Mouse (Mus musculus): ENCODE results near the gene Tenm2. TPM values are rescaled to one million over a fixed set of nuclear protein-coding genes. Genes with fewer than 3 reads are reported as not detected.

Gene Tenm2
- polyA plus RNA-seq, 1 experiment from 2014 or later, result 2.8 TPM

- no peaks in the 10 kb centered on the region for H3K4me1 ChIP-seq (ENCODE audit: control insufficient read depth, insufficient read depth, low read length)
- ATAC-seq (ENCODE audit: insufficient number of reproducible peaks, insufficient read depth, low FRiP score, low read depth), result no peak
- no peak overlapping the region for H3K4me3 ChIP-seq (ENCODE audit: low read depth, low read length)
- H3K36me3 ChIP-seq (ENCODE audit: control insufficient read depth, insufficient read depth, low read length), result no peaks in the 10 kb centered on the region
- H3K4me2 ChIP-seq (replicated peaks; ENCODE audit: low read depth, low read length), result no peak overlapping the region
- H3K9ac ChIP-seq (replicated peaks; ENCODE audit: low read depth, low read length), result no peak overlapping the region
- H3K9me3 ChIP-seq (ENCODE audit: control insufficient read depth, low read depth, low read length), result no peaks in the 10 kb centered on the region
- no peak overlapping the region for H3K27ac ChIP-seq (ENCODE audit: low read length)
- 86% methylated on average over 14 of the region's 14 CpGs for WGBS
- no peaks in the 10 kb centered on the region for H3K27me3 ChIP-seq (ENCODE audit: control insufficient read depth, insufficient read depth, low read length)
These were observed 1139.5 kb downstream of the Tenm2 start for GRCm38 (mm10) chr11:36096219-36096618.

GRCm38 (mm10) chr11:36090210-36090609 is 1145.6 kb downstream of the Tenm2 start:
- H3K36me3 ChIP-seq (ENCODE audit: control insufficient read depth, insufficient read depth, low read length), result no peaks in the 10 kb centered on the region
- no peak overlapping the region for H3K4me2 ChIP-seq (replicated peaks; ENCODE audit: low read depth, low read length)
- no peak overlapping the region for H3K9ac ChIP-seq (replicated peaks; ENCODE audit: low read depth, low read length)
- WGBS, result 5% methylated on average over 3 of the region's 3 CpGs
- H3K9me3 ChIP-seq (ENCODE audit: control insufficient read depth, low read depth, low read length), result no peaks in the 10 kb centered on the region
- no peak overlapping the region for H3K4me3 ChIP-seq (ENCODE audit: low read depth, low read length)
- H3K27ac ChIP-seq (ENCODE audit: low read length), result no peak overlapping the region
- H3K4me1 ChIP-seq (ENCODE audit: control insufficient read depth, insufficient read depth, low read length), result no peaks in the 10 kb centered on the region
- H3K27me3 ChIP-seq (ENCODE audit: control insufficient read depth, insufficient read depth, low read length), result no peaks in the 10 kb centered on the region
- no peak for ATAC-seq (ENCODE audit: insufficient number of reproducible peaks, insufficient read depth, low FRiP score, low read depth)

GRCm38 (mm10) chr11:36081399-36082053 is 1154.2 kb downstream of the Tenm2 start:
- no peaks in the 10 kb centered on the region for H3K4me1 ChIP-seq (ENCODE audit: control insufficient read depth, insufficient read depth, low read length)
- 36% methylated on average over 10 of the region's 10 CpGs for WGBS
- H3K27me3 ChIP-seq (ENCODE audit: control insufficient read depth, insufficient read depth, low read length), result no peaks in the 10 kb centered on the region
- no peak overlapping the region for H3K9ac ChIP-seq (replicated peaks; ENCODE audit: low read depth, low read length)
- no peak overlapping the region for H3K27ac ChIP-seq (ENCODE audit: low read length)
- H3K9me3 ChIP-seq (ENCODE audit: control insufficient read depth, low read depth, low read length), result no peaks in the 10 kb centered on the region
- H3K36me3 ChIP-seq (ENCODE audit: control insufficient read depth, insufficient read depth, low read length), result no peaks in the 10 kb centered on the region
- H3K4me3 ChIP-seq (ENCODE audit: low read depth, low read length), result no peak overlapping the region
- H3K4me2 ChIP-seq (replicated peaks; ENCODE audit: low read depth, low read length), result no peak overlapping the region
- ATAC-seq (ENCODE audit: insufficient number of reproducible peaks, insufficient read depth, low FRiP score, low read depth), result no peak

- H3K9ac ChIP-seq (replicated peaks; ENCODE audit: low read depth, low read length), result no peak overlapping the region
- no peaks in the 10 kb centered on the region for H3K4me1 ChIP-seq (ENCODE audit: control insufficient read depth, insufficient read depth, low read length)
- 63% methylated on average over 11 of the region's 11 CpGs for WGBS
- H3K9me3 ChIP-seq (ENCODE audit: control insufficient read depth, low read depth, low read length), result no peaks in the 10 kb centered on the region
- H3K4me3 ChIP-seq (ENCODE audit: low read depth, low read length), result no peak overlapping the region
- no peak overlapping the region for H3K27ac ChIP-seq (ENCODE audit: low read length)
- ATAC-seq (ENCODE audit: insufficient number of reproducible peaks, insufficient read depth, low FRiP score, low read depth), result no peak
- no peaks in the 10 kb centered on the region for H3K27me3 ChIP-seq (ENCODE audit: control insufficient read depth, insufficient read depth, low read length)
- no peak overlapping the region for H3K4me2 ChIP-seq (replicated peaks; ENCODE audit: low read depth, low read length)
- no peaks in the 10 kb centered on the region for H3K36me3 ChIP-seq (ENCODE audit: control insufficient read depth, insufficient read depth, low read length)
These were observed 1155.0 kb downstream of the Tenm2 start for GRCm38 (mm10) chr11:36080766-36081165.

- no peak overlapping the region for H3K9ac ChIP-seq (replicated peaks; ENCODE audit: low read depth, low read length)
- ATAC-seq (ENCODE audit: insufficient number of reproducible peaks, insufficient read depth, low FRiP score, low read depth), result no peak
- H3K27ac ChIP-seq (ENCODE audit: low read length), result no peak overlapping the region
- H3K27me3 ChIP-seq (ENCODE audit: control insufficient read depth, insufficient read depth, low read length), result no peaks in the 10 kb centered on the region
- no peak overlapping the region for H3K4me3 ChIP-seq (ENCODE audit: low read depth, low read length)
- H3K9me3 ChIP-seq (ENCODE audit: control insufficient read depth, low read depth, low read length), result no peaks in the 10 kb centered on the region
- WGBS, result 88% methylated on average over 7 of the region's 7 CpGs
- no peaks in the 10 kb centered on the region for H3K36me3 ChIP-seq (ENCODE audit: control insufficient read depth, insufficient read depth, low read length)
- H3K4me2 ChIP-seq (replicated peaks; ENCODE audit: low read depth, low read length), result no peak overlapping the region
- H3K4me1 ChIP-seq (ENCODE audit: control insufficient read depth, insufficient read depth, low read length), result no peaks in the 10 kb centered on the region
These were observed 1157.4 kb downstream of the Tenm2 start for GRCm38 (mm10) chr11:36078391-36078790.

GRCm38 (mm10) chr11:36074015-36074567 is 1161.7 kb downstream of the Tenm2 start:
- no peaks in the 10 kb centered on the region for H3K9me3 ChIP-seq (ENCODE audit: control insufficient read depth, low read depth, low read length)
- no peak for ATAC-seq (ENCODE audit: insufficient number of reproducible peaks, insufficient read depth, low FRiP score, low read depth)
- H3K36me3 ChIP-seq (ENCODE audit: control insufficient read depth, insufficient read depth, low read length), result no peaks in the 10 kb centered on the region
- no peak overlapping the region for H3K4me2 ChIP-seq (replicated peaks; ENCODE audit: low read depth, low read length)
- H3K27me3 ChIP-seq (ENCODE audit: control insufficient read depth, insufficient read depth, low read length), result no peaks in the 10 kb centered on the region
- H3K4me3 ChIP-seq (ENCODE audit: low read depth, low read length), result no peak overlapping the region
- no peak overlapping the region for H3K9ac ChIP-seq (replicated peaks; ENCODE audit: low read depth, low read length)
- no peak overlapping the region for H3K27ac ChIP-seq (ENCODE audit: low read length)
- WGBS, result 70% methylated on average over 8 of the region's 8 CpGs
- H3K4me1 ChIP-seq (ENCODE audit: control insufficient read depth, insufficient read depth, low read length), result no peaks in the 10 kb centered on the region

GRCm38 (mm10) chr11:36073074-36073818 is 1162.5 kb downstream of the Tenm2 start:
- no peak for ATAC-seq (ENCODE audit: insufficient number of reproducible peaks, insufficient read depth, low FRiP score, low read depth)
- Histone ChIP-seq H3K4me1 (ENCODE audit: control insufficient read depth, insufficient read depth, low read length) (no peaks in the 10 kb centered on the region), H3K36me3 (ENCODE audit: control insufficient read depth, insufficient read depth, low read length) (no peaks in the 10 kb centered on the region), H3K9me3 (ENCODE audit: control insufficient read depth, low read depth, low read length) (no peaks in the 10 kb centered on the region), H3K27me3 (ENCODE audit: control insufficient read depth, insufficient read depth, low read length) (no peaks in the 10 kb centered on the region), H3K9ac (replicated peaks; ENCODE audit: low read depth, low read length) (no peak overlapping the region), H3K4me2 (replicated peaks; ENCODE audit: low read depth, low read length) (no peak overlapping the region), H3K27ac (ENCODE audit: low read length) (no peak overlapping the region), H3K4me3 (ENCODE audit: low read depth, low read length) (no peak overlapping the region)
- WGBS, result 62% methylated on average over 8 of the region's 8 CpGs

- 89% methylated on average over 5 of the region's 5 CpGs for WGBS
- Histone ChIP-seq H3K36me3 (ENCODE audit: control insufficient read depth, insufficient read depth, low read length) (no peaks in the 10 kb centered on the region), H3K4me3 (ENCODE audit: low read depth, low read length) (no peak overlapping the region), H3K27me3 (ENCODE audit: control insufficient read depth, insufficient read depth, low read length) (no peaks in the 10 kb centered on the region), H3K9ac (replicated peaks; ENCODE audit: low read depth, low read length) (no peak overlapping the region), H3K27ac (ENCODE audit: low read length) (no peak overlapping the region), H3K9me3 (ENCODE audit: control insufficient read depth, low read depth, low read length) (no peaks in the 10 kb centered on the region), H3K4me1 (ENCODE audit: control insufficient read depth, insufficient read depth, low read length) (no peaks in the 10 kb centered on the region), H3K4me2 (replicated peaks; ENCODE audit: low read depth, low read length) (no peak overlapping the region)
- ATAC-seq (ENCODE audit: insufficient number of reproducible peaks, insufficient read depth, low FRiP score, low read depth), result no peak
These were observed 1163.1 kb downstream of the Tenm2 start for GRCm38 (mm10) chr11:36072646-36073045.

Measured in stomach, embryonic 14.5 days (tissue).